Mouse (Mus musculus) stomach, postnatal 0 days (tissue): ENCODE measurements around the gene Gpr19. TPM values are rescaled to one million over a fixed set of nuclear protein-coding genes. Genes with fewer than 3 reads are reported as not detected.

Experiments used
- ATAC-seq: fragments of 200-750 bp; cut with Nextera tagmentation; 2 replicates; pipeline ENCODE4 v1.8.0; 2017; ENCODE audit not compliant: low FRiP score, low TSS enrichment
- DNase-seq: peaks from one replicate; pipeline ENCODE4 v3.0.0-alpha.2; 2016; ENCODE audit warnings: low spot score
- H3K27ac ChIP-seq: fragments of 300-500 bp; sonication (generic); replicated peaks from 2 replicates; pipeline ENCODE4 v1.5.1; 2014; ENCODE audit warnings: mild to moderate bottlenecking, control low read depth
- H3K27me3 ChIP-seq: fragments of 300-500 bp; sonication (generic); 2 replicates; pipeline ENCODE4 v1.6.1; 2014; ENCODE audit warnings: low read length; ENCODE audit not compliant: control insufficient read depth, insufficient read depth
- H3K36me3 ChIP-seq: fragments of 300-500 bp; sonication (generic); 2 replicates; pipeline ENCODE4 v1.6.1; 2014; ENCODE audit warnings: low read length, mixed read lengths; ENCODE audit not compliant: control insufficient read depth, insufficient read depth
- H3K4me1 ChIP-seq: fragments of 300-500 bp; sonication (generic); replicated peaks from 2 replicates; pipeline ENCODE4 v1.6.1; 2014; ENCODE audit warnings: antibody characterized with exemption; ENCODE audit not compliant: control insufficient read depth, insufficient read depth
- H3K4me2 ChIP-seq: fragments of 300-500 bp; sonication (generic); replicated peaks from 2 replicates; pipeline ENCODE4 v1.6.1; 2014; ENCODE audit warnings: low read depth, mild to moderate bottlenecking, control low read depth, moderate library complexity
- H3K4me3 ChIP-seq: fragments of 300-500 bp; sonication (generic); 2 replicates; pipeline ENCODE4 v1.5.1; 2014; ENCODE audit warnings: low read depth, low read length, control low read depth
- H3K9ac ChIP-seq: fragments of 300-500 bp; sonication (generic); 2 replicates; pipeline ENCODE4 v1.6.1; 2014; ENCODE audit warnings: mild to moderate bottlenecking, low read length, control low read depth, mixed read lengths
- H3K9me3 ChIP-seq: fragments of 300-500 bp; sonication (generic); 2 replicates; pipeline ENCODE4 v1.6.1; 2016; ENCODE audit warnings: low read length; ENCODE audit not compliant: control insufficient read depth
- CTCF ChIP-seq: IDR thresholded peaks from 2 replicates; pipeline ENCODE4 v1.5.1; 2016; ENCODE audit warnings: antibody characterized with exemption, low read depth, mild to moderate bottlenecking, moderate library complexity
- EP300 ChIP-seq: optimal IDR thresholded peaks from 2 replicates; pipeline ENCODE3; 2016; ENCODE audit warnings: antibody characterized with exemption
- WGBS: fragments of 180-500 bp; shearing (Covaris S2); extraction: QIAGEN DNeasy Blood & Tissue Kit; methylation state at CpG from one replicate; pipeline ENCODE4 v1.1.7; 2014; 5-methylcytosine and 5-hydroxymethylcytosine counted together
- polyA plus RNA-seq: library from polyadenylated mRNA; unstranded; fragments of >200 nt; fragmentation: Nextera tagmentation; extraction: Ambion mirVana; gene quantifications from 2 replicates; pipeline ENCODE4 v1.2.1, GENCODE M21; 2015

Gpr19 gene
- polyA plus RNA-seq, 1 experiment from 2014 or later: 6.9 TPM

DNA sequence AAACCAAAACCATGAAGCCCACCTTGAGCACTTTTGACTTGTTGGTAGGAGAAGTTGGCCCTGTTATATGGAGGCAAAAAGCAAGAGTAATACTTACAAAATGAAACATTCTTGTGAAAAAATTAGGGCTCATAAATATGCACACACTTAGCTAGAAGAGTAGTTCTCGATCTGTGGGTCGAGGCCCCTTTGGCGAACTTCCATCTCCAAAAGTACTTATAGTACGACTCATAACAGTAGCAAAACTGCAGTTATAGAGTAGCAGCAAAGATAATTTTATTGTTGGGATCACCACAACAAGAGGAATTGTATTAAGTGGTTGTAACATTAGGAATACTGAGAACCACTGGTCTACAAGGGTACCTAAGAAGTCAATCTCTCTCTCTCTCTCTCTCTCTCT is 41.4 kb upstream of the Gpr19 start:
- Histone ChIP-seq H3K9ac (no peak overlapping the region), H3K27ac (no peak overlapping the region), H3K27me3 (no peaks in the 10 kb centered on the region), H3K36me3 (no peaks in the 10 kb centered on the region), H3K4me3 (no peak overlapping the region), H3K9me3 (no peaks in the 10 kb centered on the region), H3K4me2 (no peak overlapping the region), H3K4me1 (no peaks in the 10 kb centered on the region)
- DNase-seq: no peak
- 73% methylated on average over 4 of the region's 4 CpGs for WGBS
- TF ChIP-seq CTCF (no peak), EP300 (no peak)
- ATAC-seq: no peak

DNA sequence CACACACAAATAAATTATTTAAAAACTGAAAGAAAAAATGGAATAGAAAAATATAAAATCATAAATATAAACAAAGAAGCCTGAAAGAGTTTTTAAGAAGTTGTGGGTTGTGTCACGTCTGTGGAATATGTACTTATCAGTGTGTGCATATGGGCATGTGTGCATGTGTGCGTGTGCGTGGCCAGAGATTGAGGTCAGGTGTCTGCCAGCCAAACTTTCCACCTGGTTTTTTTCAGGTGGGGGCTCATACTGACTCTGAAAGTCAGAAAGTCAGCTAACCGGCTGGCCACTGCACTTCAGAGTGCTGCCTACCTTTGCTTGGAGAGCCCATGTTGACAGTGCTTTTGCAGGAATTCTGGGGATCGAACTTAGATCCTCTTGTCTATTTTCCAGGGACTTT is 35.9 kb upstream of the Gpr19 start:
- 92% methylated on average over 5 of the region's 5 CpGs for WGBS
- H3K9me3 ChIP-seq: no peaks in the 10 kb centered on the region
- no peak for DNase-seq
- H3K36me3 ChIP-seq: no peaks in the 10 kb centered on the region
- ATAC-seq: no peak
- no peaks in the 10 kb centered on the region for H3K4me1 ChIP-seq
- H3K27ac ChIP-seq: no peak overlapping the region
- H3K4me3 ChIP-seq: no peak overlapping the region
- H3K4me2 ChIP-seq: no peak overlapping the region
- no peaks in the 10 kb centered on the region for H3K27me3 ChIP-seq
- no peak for TF ChIP-seq EP300
- TF ChIP-seq CTCF: no peak
- H3K9ac ChIP-seq: no peak overlapping the region

DNA sequence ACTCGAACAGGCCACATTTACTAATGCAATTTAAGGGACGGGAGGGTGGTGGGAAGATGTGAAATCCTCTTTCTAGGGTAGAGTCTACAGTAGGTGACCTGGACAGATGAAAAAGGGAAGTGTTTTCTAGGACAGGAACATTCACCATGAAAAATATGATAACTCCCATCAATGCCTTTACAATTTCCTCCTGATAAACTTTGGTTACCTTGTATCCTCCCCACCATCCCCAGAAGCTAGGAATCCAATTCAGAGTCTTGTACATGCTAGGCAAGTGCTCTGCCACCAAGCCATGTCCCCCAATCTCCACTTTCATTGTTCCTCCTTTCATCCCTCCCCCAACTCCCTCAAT is 34.8 kb upstream of the Gpr19 start:
- no peak overlapping the region for H3K9ac ChIP-seq
- ATAC-seq (no peak), DNase-seq (no peak)
- H3K36me3 ChIP-seq: no peaks in the 10 kb centered on the region
- WGBS: 76% methylated on average over 2 of the region's 2 CpGs
- H3K4me3 ChIP-seq: no peak overlapping the region
- TF ChIP-seq EP300: no peak
- TF ChIP-seq CTCF: no peak
- H3K27me3 ChIP-seq: no peaks in the 10 kb centered on the region
- H3K4me1 ChIP-seq: no peaks in the 10 kb centered on the region
- no peak overlapping the region for H3K4me2 ChIP-seq
- H3K9me3 ChIP-seq: no peaks in the 10 kb centered on the region
- no peak overlapping the region for H3K27ac ChIP-seq

- Histone ChIP-seq H3K9me3 (no peaks in the 10 kb centered on the region), H3K9ac (no peak overlapping the region), H3K4me3 (no peak overlapping the region), H3K4me2 (peak overlapping the region; percentile 34), H3K36me3 (no peaks in the 10 kb centered on the region), H3K4me1 (no peaks in the 10 kb centered on the region), H3K27me3 (no peaks in the 10 kb centered on the region), H3K27ac (no peak overlapping the region)
- ATAC-seq (no peak), DNase-seq (no peak)
- TF ChIP-seq EP300 (no peak), CTCF (no peak)
- WGBS: 50% methylated on average over 12 of the region's 12 CpGs
These were observed 34.3 kb upstream of the Gpr19 start for GRCm38 (mm10) chr6:134932486-134933206.

- Histone ChIP-seq H3K27ac (no peak overlapping the region), H3K4me2 (peak overlapping the region; percentile 5; the same call in 1 of the 2 replicates), H3K9ac (no peak overlapping the region), H3K36me3 (no peaks in the 10 kb centered on the region), H3K27me3 (no peaks in the 10 kb centered on the region), H3K4me3 (no peak overlapping the region), H3K4me1 (no peaks in the 10 kb centered on the region), H3K9me3 (no peaks in the 10 kb centered on the region)
- 74% methylated on average over 3 of the region's 3 CpGs for WGBS
- DNase-seq (no peak), ATAC-seq (no peak)
- TF ChIP-seq CTCF (no peak), EP300 (no peak)
These were observed 32.8 kb upstream of the Gpr19 start for GRCm38 (mm10) chr6:134931146-134931545.

- H3K4me2 ChIP-seq: peak overlapping the region; percentile 34
- TF ChIP-seq CTCF: no peak
- no peak for TF ChIP-seq EP300
- DNase-seq (no peak), ATAC-seq (no peak)
- H3K36me3 ChIP-seq: no peaks in the 10 kb centered on the region
- no peaks in the 10 kb centered on the region for H3K27me3 ChIP-seq
- WGBS: 69% methylated on average over 7 of the region's 7 CpGs
- H3K9me3 ChIP-seq: no peaks in the 10 kb centered on the region
- no peaks in the 10 kb centered on the region for H3K4me1 ChIP-seq
- H3K9ac ChIP-seq: no peak overlapping the region
- no peak overlapping the region for H3K4me3 ChIP-seq
- no peak overlapping the region for H3K27ac ChIP-seq
These were observed 32.0 kb upstream of the Gpr19 start for GRCm38 (mm10) chr6:134930383-134930782.
